Mouse (Mus musculus): Measurements from ENCODE around the gene Klhl23.

DNA sequence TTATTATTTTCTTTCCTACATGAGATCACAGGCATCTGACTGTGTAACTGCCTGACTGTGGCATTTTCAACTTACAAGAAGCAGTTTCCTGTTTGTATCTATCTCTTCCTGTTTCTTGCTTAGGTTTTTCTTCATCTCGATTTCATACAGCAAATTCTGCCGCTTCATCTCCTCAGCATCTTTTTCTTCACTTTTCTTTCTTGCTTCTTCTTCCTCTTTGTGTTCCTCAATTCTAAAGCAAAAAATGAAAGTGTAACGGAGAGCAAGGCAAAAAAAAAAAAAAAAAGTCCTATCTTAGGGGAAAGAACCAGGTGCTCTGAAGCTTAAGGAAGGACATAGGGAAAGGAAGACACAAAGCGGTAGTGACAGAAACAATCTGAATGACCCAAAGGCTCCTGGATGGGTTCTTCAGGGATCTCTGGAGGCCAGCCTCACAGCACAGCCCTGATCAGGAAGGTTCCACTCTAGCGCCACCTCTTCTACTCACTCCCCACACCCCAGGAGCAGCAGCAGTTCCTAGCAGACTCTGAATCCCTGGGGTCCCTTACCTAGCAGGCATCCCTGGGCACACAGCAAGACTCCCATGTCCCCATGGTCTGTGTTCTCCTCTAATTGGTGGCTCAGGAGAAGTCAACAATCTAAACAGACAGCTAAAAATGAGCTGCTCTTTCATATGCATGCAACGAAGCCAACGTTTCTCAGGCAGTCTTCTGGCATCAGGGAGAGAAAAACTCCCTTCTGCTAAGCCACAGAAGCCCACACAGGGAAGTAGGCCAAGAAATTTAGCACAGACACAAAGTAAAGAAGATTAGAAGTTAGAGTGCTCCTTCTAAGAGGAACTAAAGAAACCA, 43.5 kb upstream of the Klhl23 start:
- no peak for TF ChIP-seq CTCF (IDR thresholded peaks at IDR 0.05; ENCODE audit: low read depth)
- TF ChIP-seq EP300 (IDR thresholded peaks at IDR 0.05; ENCODE audit: low read depth), result no peak
